Mouse (Mus musculus): ENCODE measurements around the gene Hgd. TPM values are rescaled to one million over a fixed set of nuclear protein-coding genes. Genes with fewer than 3 reads are reported as not detected.

Gene Hgd
- polyA plus RNA-seq, 1 experiment from 2014 or later, result 0.13 TPM

GRCm38 (mm10) chr16:37584218-37585035 is 4.5 kb downstream of the Hgd start:
- no peaks in the 10 kb centered on the region for H3K36me3 ChIP-seq (ENCODE audit: control insufficient read depth, insufficient read depth, low read length)
- peak overlapping the region; percentile 45 for H3K4me2 ChIP-seq (ENCODE audit: low read length)
- DNase-seq (peak; percentile 86), ATAC-seq (ENCODE audit: low FRiP score, low TSS enrichment) (peak; percentile 85)
- under 1% methylated on average over 25 of the region's 25 CpGs for WGBS
- peak overlapping the region; percentile 20 for H3K4me3 ChIP-seq (replicated peaks; ENCODE audit: low read depth, low read length)
- H3K4me1 ChIP-seq (ENCODE audit: control insufficient read depth, insufficient read depth, low read length), result peaks cover 36% of the 10 kb centered on the region
- H3K27ac ChIP-seq (replicated peaks; ENCODE audit: low read depth, low read length), result peak overlapping the region; percentile 90
- no peaks in the 10 kb centered on the region for H3K9me3 ChIP-seq (ENCODE audit: control insufficient read depth, low read length)
- peak overlapping the region; percentile 42; the same call in 1 of the 2 replicates for H3K9ac ChIP-seq (replicated peaks; ENCODE audit: low read length)
- H3K27me3 ChIP-seq (ENCODE audit: control insufficient read depth, insufficient read depth, low read length), result no peaks in the 10 kb centered on the region

DNA sequence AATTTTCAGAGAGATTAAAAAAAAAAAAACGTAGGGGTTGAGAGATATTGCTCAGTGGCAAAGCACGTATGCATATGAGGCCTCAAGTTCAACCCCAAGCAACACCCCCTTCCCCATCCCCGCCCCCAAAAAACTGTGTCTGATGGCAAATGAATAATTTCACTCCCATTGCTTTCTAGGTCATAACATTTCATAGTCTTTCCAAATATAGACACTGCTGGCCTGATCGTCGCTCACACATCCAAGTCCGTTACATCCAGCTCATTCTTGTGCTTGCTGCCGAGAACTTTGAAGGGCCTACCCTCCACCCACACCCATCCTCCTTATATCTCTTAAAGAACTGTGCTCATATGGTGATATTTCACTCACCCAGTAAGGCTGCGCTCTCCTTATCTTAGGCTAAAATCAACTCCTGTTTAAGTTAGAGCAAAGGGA is 5.2 kb downstream of the Hgd start:
- H3K4me3 ChIP-seq (replicated peaks; ENCODE audit: low read depth, low read length), result no peak overlapping the region
- H3K36me3 ChIP-seq (ENCODE audit: control insufficient read depth, insufficient read depth, low read length), result no peaks in the 10 kb centered on the region
- WGBS, result 29% methylated on average over 8 of the region's 8 CpGs
- H3K9ac ChIP-seq (replicated peaks; ENCODE audit: low read length), result peak overlapping the region; percentile 42; the same call in 1 of the 2 replicates
- H3K27ac ChIP-seq (replicated peaks; ENCODE audit: low read depth, low read length), result peak overlapping the region; percentile 90
- H3K4me2 ChIP-seq (ENCODE audit: low read length), result peak overlapping the region; percentile 45
- ATAC-seq (ENCODE audit: low FRiP score, low TSS enrichment) (peak; percentile 39), DNase-seq (no peak)
- H3K9me3 ChIP-seq (ENCODE audit: control insufficient read depth, low read length), result no peaks in the 10 kb centered on the region
- H3K27me3 ChIP-seq (ENCODE audit: control insufficient read depth, insufficient read depth, low read length), result no peaks in the 10 kb centered on the region
- peaks cover 39% of the 10 kb centered on the region for H3K4me1 ChIP-seq (ENCODE audit: control insufficient read depth, insufficient read depth, low read length)

GRCm38 (mm10) chr16:37590921-37591320 is 11.0 kb downstream of the Hgd start:
- H3K4me3 ChIP-seq (replicated peaks; ENCODE audit: low read depth, low read length), result no peak overlapping the region
- H3K9me3 ChIP-seq (ENCODE audit: control insufficient read depth, low read length), result no peaks in the 10 kb centered on the region
- no peaks in the 10 kb centered on the region for H3K36me3 ChIP-seq (ENCODE audit: control insufficient read depth, insufficient read depth, low read length)
- no peak overlapping the region for H3K9ac ChIP-seq (replicated peaks; ENCODE audit: low read length)
- H3K4me2 ChIP-seq (ENCODE audit: low read length), result no peak overlapping the region
- DNase-seq, result peak; percentile 56
- 88% methylated on average over 3 of the region's 3 CpGs for WGBS
- H3K4me1 ChIP-seq (ENCODE audit: control insufficient read depth, insufficient read depth, low read length), result peaks cover 7% of the 10 kb centered on the region; the same call in 1 of the 2 replicates
- no peaks in the 10 kb centered on the region for H3K27me3 ChIP-seq (ENCODE audit: control insufficient read depth, insufficient read depth, low read length)
- no peak overlapping the region for H3K27ac ChIP-seq (replicated peaks; ENCODE audit: low read depth, low read length)
- no peak for ATAC-seq (ENCODE audit: low FRiP score, low TSS enrichment)

GRCm38 (mm10) chr16:37591551-37591950 is 11.6 kb downstream of the Hgd start:
- no peak for DNase-seq
- 94% methylated on average over 8 of the region's 8 CpGs for WGBS
- no peak for ATAC-seq (ENCODE audit: low FRiP score, low TSS enrichment)

GRCm38 (mm10) chr16:37597412-37597811 is 17.5 kb downstream of the Hgd start:
- Histone ChIP-seq H3K9ac (replicated peaks; ENCODE audit: low read length) (no peak overlapping the region), H3K27me3 (ENCODE audit: control insufficient read depth, insufficient read depth, low read length) (no peaks in the 10 kb centered on the region), H3K4me1 (ENCODE audit: control insufficient read depth, insufficient read depth, low read length) (no peaks in the 10 kb centered on the region), H3K4me3 (replicated peaks; ENCODE audit: low read depth, low read length) (no peak overlapping the region), H3K36me3 (ENCODE audit: control insufficient read depth, insufficient read depth, low read length) (no peaks in the 10 kb centered on the region), H3K4me2 (ENCODE audit: low read length) (no peak overlapping the region), H3K27ac (replicated peaks; ENCODE audit: low read depth, low read length) (no peak overlapping the region), H3K9me3 (ENCODE audit: control insufficient read depth, low read length) (no peaks in the 10 kb centered on the region)
- ATAC-seq (ENCODE audit: low FRiP score, low TSS enrichment) (no peak), DNase-seq (no peak)
- 67% methylated on average over 5 of the region's 5 CpGs for WGBS

More at GRCm38 (mm10) chr16:37591551-37591950, 11.6 kb downstream of the Hgd start:
- Histone ChIP-seq H3K9ac (replicated peaks; ENCODE audit: low read length) (no peak overlapping the region), H3K9me3 (ENCODE audit: control insufficient read depth, low read length) (no peaks in the 10 kb centered on the region), H3K4me1 (ENCODE audit: control insufficient read depth, insufficient read depth, low read length) (0 out of 2 replicates have a peak, but pooled peaks cover 6% of the 10 kb centered on the region), H3K36me3 (ENCODE audit: control insufficient read depth, insufficient read depth, low read length) (no peaks in the 10 kb centered on the region), H3K27ac (replicated peaks; ENCODE audit: low read depth, low read length) (no peak overlapping the region), H3K4me3 (replicated peaks; ENCODE audit: low read depth, low read length) (no peak overlapping the region), H3K4me2 (ENCODE audit: low read length) (no peak overlapping the region), H3K27me3 (ENCODE audit: control insufficient read depth, insufficient read depth, low read length) (no peaks in the 10 kb centered on the region)

DNA sequence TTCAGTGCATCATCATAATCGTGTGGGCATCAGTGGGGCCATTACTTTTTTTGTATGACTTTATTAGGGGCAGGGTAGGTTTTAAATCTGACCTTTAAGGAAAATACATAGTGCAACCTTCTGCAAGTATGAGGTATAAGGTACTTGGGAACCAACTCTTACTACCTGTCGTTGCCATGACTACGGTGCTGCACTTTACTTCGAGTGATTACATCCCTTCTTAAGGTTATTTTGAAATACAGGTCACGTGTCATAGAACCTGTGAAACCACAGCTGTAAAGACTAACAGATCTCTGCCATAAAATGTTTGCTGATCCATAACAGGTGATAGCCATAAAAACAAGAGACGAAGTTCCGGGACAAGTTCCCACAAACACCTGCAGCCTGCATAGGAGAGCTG is 18.5 kb downstream of the Hgd start:
- no peaks in the 10 kb centered on the region for H3K27me3 ChIP-seq (ENCODE audit: control insufficient read depth, insufficient read depth, low read length)
- no peak for ATAC-seq (ENCODE audit: low FRiP score, low TSS enrichment)
- H3K9me3 ChIP-seq (ENCODE audit: control insufficient read depth, low read length), result no peaks in the 10 kb centered on the region
- 93% methylated on average over 7 of the region's 7 CpGs for WGBS
- no peak overlapping the region for H3K27ac ChIP-seq (replicated peaks; ENCODE audit: low read depth, low read length)
- H3K9ac ChIP-seq (replicated peaks; ENCODE audit: low read length), result no peak overlapping the region
- H3K4me1 ChIP-seq (ENCODE audit: control insufficient read depth, insufficient read depth, low read length), result no peaks in the 10 kb centered on the region
- no peak overlapping the region for H3K4me2 ChIP-seq (ENCODE audit: low read length)
- no peaks in the 10 kb centered on the region for H3K36me3 ChIP-seq (ENCODE audit: control insufficient read depth, insufficient read depth, low read length)
- DNase-seq, result no peak
- H3K4me3 ChIP-seq (replicated peaks; ENCODE audit: low read depth, low read length), result no peak overlapping the region

GRCm38 (mm10) chr16:37599326-37599725 is 19.4 kb downstream of the Hgd start:
- Histone ChIP-seq H3K4me1 (ENCODE audit: control insufficient read depth, insufficient read depth, low read length) (no peaks in the 10 kb centered on the region), H3K9me3 (ENCODE audit: control insufficient read depth, low read length) (no peaks in the 10 kb centered on the region), H3K4me2 (ENCODE audit: low read length) (no peak overlapping the region), H3K27ac (replicated peaks; ENCODE audit: low read depth, low read length) (no peak overlapping the region), H3K4me3 (replicated peaks; ENCODE audit: low read depth, low read length) (no peak overlapping the region), H3K9ac (replicated peaks; ENCODE audit: low read length) (no peak overlapping the region), H3K27me3 (ENCODE audit: control insufficient read depth, insufficient read depth, low read length) (no peaks in the 10 kb centered on the region), H3K36me3 (ENCODE audit: control insufficient read depth, insufficient read depth, low read length) (no peaks in the 10 kb centered on the region)
- WGBS, result 87% methylated on average over 3 of the region's 3 CpGs
- DNase-seq (no peak), ATAC-seq (ENCODE audit: low FRiP score, low TSS enrichment) (no peak)

GRCm38 (mm10) chr16:37603431-37603830 is 23.5 kb downstream of the Hgd start:
- no peak overlapping the region for H3K4me2 ChIP-seq (ENCODE audit: low read length)
- no peaks in the 10 kb centered on the region for H3K36me3 ChIP-seq (ENCODE audit: control insufficient read depth, insufficient read depth, low read length)
- no peaks in the 10 kb centered on the region for H3K27me3 ChIP-seq (ENCODE audit: control insufficient read depth, insufficient read depth, low read length)
- H3K4me1 ChIP-seq (ENCODE audit: control insufficient read depth, insufficient read depth, low read length), result no peaks in the 10 kb centered on the region
- WGBS, result 98% methylated on average over 1 of the region's 1 CpGs
- H3K9me3 ChIP-seq (ENCODE audit: control insufficient read depth, low read length), result no peaks in the 10 kb centered on the region
- no peak overlapping the region for H3K4me3 ChIP-seq (replicated peaks; ENCODE audit: low read depth, low read length)
- no peak overlapping the region for H3K9ac ChIP-seq (replicated peaks; ENCODE audit: low read length)
- DNase-seq (no peak), ATAC-seq (ENCODE audit: low FRiP score, low TSS enrichment) (no peak)
- H3K27ac ChIP-seq (replicated peaks; ENCODE audit: low read depth, low read length), result no peak overlapping the region

DNA sequence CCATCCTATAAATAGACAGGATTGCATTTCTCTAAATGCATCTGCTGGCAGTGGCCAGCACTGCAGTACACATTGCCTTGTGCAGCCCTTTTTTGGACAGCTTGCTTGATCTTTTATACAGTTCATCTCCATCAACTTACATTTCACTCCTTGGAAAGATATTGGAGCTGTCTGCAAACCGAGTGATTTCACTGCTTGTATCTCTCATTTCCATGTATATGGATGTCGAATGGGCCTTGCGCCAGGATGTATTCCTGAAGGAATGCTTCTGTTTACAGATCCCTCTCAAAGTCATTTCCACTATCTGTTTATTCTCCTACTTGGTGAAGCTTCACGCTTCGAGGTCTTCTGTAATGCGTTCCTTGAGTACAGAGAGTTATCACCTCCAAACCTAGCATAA is 24.3 kb downstream of the Hgd start:
- no peak overlapping the region for H3K9ac ChIP-seq (replicated peaks; ENCODE audit: low read length)
- peaks cover 5% of the 10 kb centered on the region; the same call in 1 of the 2 replicates for H3K4me1 ChIP-seq (ENCODE audit: control insufficient read depth, insufficient read depth, low read length)
- DNase-seq, result no peak
- WGBS, result 85% methylated on average over 6 of the region's 6 CpGs
- H3K27me3 ChIP-seq (ENCODE audit: control insufficient read depth, insufficient read depth, low read length), result no peaks in the 10 kb centered on the region
- no peaks in the 10 kb centered on the region for H3K36me3 ChIP-seq (ENCODE audit: control insufficient read depth, insufficient read depth, low read length)
- H3K27ac ChIP-seq (replicated peaks; ENCODE audit: low read depth, low read length), result no peak overlapping the region
- no peaks in the 10 kb centered on the region for H3K9me3 ChIP-seq (ENCODE audit: control insufficient read depth, low read length)
- no peak overlapping the region for H3K4me3 ChIP-seq (replicated peaks; ENCODE audit: low read depth, low read length)
- no peak overlapping the region for H3K4me2 ChIP-seq (ENCODE audit: low read length)
- no peak for ATAC-seq (ENCODE audit: low FRiP score, low TSS enrichment)
